Mouse (Mus musculus) C3H10T1/2 (cell line): ENCODE data around the gene Hadhb. TPM values are rescaled to one million over a fixed set of nuclear protein-coding genes. Genes with fewer than 3 reads are reported as not detected.

Source experiments
- polyA plus RNA-seq, 2 experiments: library from polyadenylated mRNA; unstranded; fragments of >200 nt; fragmentation: generic; extraction: Trizol; gene quantifications; one replicate each; pipeline ENCODE4 v1.2.1; 2012; ENCODE audit warnings: missing spikeins in 2 of 2

The Hadhb gene
- 10 to 100 TPM; 13.6 to 45.2 TPM for polyA plus RNA-seq

GRCm38 (mm10) chr5:30154474-30155394 lies at the start of gene Hadhb, which contains the start of gene Hadha:
TSS of gene Hadhb (plus strand) at chr5:30155248.
TSS of gene Hadha (minus strand) at chr5:30155162.

GRCm38 (mm10) chr5:30105668-30106300 lies 49.3 kb upstream of the Hadhb start, which contains the start of gene 3110082J24Rik:
TSS of gene 3110082J24Rik (minus strand) at chr5:30106086.

GRCm38 (mm10) chr5:30205493-30205892 lies 50.4 kb downstream of the Hadhb start, which contains the start of gene Adgrf3:
TSS of gene Adgrf3 (minus strand) at chr5:30205722.

GRCm38 (mm10) chr5:30232271-30232971 lies 77.4 kb downstream of the Hadhb start, which contains the start of gene Selenoi:
TSS of gene Selenoi (plus strand) at chr5:30232581.

Other genes starting within 250 kb of the Hadhb start
- under 1 TPM in 1 of 2 experiments, not detected in 1; 0.02 TPM for gene Il6, start 142.1 kb upstream of the Hadhb start, polyA plus RNA-seq
- 10 to 100 TPM; 57.6 to 59.0 TPM for gene Tyms, start 81.6 kb upstream of the Hadhb start, polyA plus RNA-seq
- under 1 TPM; 0.18 to 0.28 TPM for gene Garem2, start 50.1 kb upstream of the Hadhb start, polyA plus RNA-seq
- under 1 TPM; 0.11 to 0.14 TPM for gene 3110082J24Rik, start 49.2 kb upstream of the Hadhb start, polyA plus RNA-seq
- gene Hadha, start 86 bp upstream of the Hadhb start, polyA plus RNA-seq, result 100 to 1,000 TPM in 1 of 2 experiments, 10 to 100 TPM in 1; 44.5 to 150 TPM
- under 1 TPM in 1 of 2 experiments, not detected in 1; 0.08 TPM for gene Adgrf3, start 50.5 kb downstream of the Hadhb start, polyA plus RNA-seq
- 1 to 10 TPM; 2.1 to 5.2 TPM for gene Selenoi, start 77.3 kb downstream of the Hadhb start, polyA plus RNA-seq
- under 1 TPM; 0.02 to 0.04 TPM for gene Drc1, start 126.1 kb downstream of the Hadhb start, polyA plus RNA-seq